Mouse (Mus musculus) small intestine, adult 2 months (tissue): ENCODE measurements around the gene Znrd1as.

ENCODE experiments used
- CTCF ChIP-seq: fragments of 200-500 bp; IDR thresholded peaks from 2 replicates; pipeline ENCODE4 v1.5.1; 2012; ENCODE audit warnings: low read depth, mild to moderate bottlenecking, control low read depth, inconsistent platforms, low read length, moderate library complexity, mixed read lengths; ENCODE audit not compliant: insufficient replicate concordance, insufficient read length; ENCODE audit errors: extremely low read depth
- POLR2A ChIP-seq: fragments of 200-500 bp; IDR thresholded peaks from 2 replicates; pipeline ENCODE4 v1.6.1; 2012; ENCODE audit warnings: low read depth, mild to moderate bottlenecking, control low read depth, inconsistent platforms, low read length, moderate library complexity

DNA sequence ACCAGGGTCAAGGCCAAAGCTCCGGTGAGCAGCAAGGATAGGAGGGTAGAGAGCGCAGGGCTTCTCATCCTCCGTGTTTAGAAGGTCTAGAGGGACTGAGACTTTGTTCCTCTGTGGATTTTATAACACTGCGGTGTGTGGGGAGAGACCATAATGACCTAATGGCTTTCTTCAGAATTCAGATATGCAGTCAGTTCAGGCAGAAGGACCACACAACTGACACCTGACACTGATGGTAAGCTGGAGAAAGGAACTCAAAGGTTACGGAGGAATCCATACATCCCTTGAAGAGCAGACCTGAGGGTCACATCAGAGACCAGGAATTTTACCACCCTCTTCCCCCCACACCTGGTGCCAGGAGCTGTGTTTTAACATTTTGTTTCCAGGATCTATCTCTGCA lies 31.0 kb downstream of the Znrd1as start, which contains the start of gene H2-M5:
- TF ChIP-seq POLR2A: no peak
- no peak for TF ChIP-seq CTCF
